Mouse (Mus musculus): ENCODE measurements around the gene Csnk1g1.

The Csnk1g1 gene

DNA sequence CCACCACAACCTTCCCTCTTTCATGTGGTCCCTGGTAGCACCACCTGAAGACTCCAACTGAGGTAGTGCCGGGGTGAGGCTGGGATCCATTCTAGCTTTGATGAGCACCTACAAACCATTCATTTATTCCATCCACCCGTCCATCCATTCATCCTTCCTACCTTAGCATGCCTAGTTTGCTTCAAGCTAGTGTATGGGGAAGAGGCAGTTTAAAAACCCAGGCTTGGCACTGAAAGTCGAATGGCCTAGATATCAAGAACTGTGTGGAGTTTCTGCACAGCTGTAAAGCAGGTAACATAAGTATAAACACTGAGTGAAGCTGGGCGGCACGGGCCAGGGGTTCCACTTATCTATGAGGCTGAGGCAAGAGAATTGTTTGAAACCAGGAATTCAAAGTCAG is 161.4 kb downstream of the Csnk1g1 start:
- DNase-seq: no peak

DNA sequence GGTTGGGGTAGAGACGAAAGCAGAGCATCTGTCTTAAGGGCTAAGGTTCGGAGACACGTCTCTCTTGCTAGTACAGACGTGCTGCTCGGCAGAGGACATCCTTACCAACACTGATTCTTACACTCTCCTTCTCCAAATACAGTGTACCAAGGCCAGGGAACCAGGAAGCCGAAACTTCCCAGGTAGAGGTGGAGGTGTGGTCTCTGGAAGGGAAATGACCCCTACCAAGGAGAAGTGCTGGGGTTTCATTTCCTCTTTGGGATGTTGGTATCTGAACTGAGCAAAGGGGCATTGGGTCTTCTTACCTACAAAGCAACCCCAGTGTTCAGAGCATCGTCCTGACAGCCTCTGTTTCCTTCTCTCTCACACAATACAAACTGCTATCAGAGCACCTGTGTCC is 164.0 kb downstream of the Csnk1g1 start:
- DNase-seq: no peak

DNA sequence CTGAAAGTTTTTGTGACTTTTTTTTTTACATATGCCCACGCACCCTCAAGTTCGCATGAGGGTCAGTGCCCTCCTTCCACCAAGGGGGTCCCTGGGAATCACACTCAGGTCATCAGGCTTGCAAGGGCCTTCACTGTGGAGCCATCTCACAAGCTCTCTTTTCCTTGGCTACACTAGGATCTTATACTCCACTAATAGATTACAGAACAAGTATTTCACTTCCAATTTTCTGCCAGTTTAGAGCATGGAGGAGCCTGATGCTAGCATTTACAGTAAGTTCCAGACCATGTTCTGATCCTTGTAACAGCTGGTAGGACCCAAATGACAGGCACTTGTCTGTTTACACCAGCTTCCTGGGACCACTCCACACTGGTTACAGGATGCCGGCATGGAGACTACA is 169.3 kb downstream of the Csnk1g1 start:
- DNase-seq: no peak

DNA sequence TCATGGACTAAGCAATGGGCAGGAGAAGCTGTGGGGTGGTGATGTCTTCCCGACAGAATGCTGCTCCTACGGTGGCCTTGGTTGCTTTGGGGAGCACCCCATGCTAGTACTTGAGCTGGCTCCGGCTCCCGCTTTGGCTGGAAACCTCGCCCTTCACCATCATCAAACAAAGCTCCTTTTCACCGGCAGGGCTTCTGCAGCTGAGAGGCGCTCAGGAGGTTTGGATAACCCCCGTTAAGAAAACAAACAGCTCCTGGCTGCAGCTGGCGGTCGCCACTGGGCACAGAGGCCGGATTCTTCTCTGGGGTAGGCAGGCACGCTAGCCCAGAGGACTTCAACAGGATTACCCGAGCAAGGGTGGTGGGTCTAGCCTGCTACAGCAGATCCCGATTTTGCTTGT is 169.8 kb downstream of the Csnk1g1 start:
- DNase-seq: no peak

DNA sequence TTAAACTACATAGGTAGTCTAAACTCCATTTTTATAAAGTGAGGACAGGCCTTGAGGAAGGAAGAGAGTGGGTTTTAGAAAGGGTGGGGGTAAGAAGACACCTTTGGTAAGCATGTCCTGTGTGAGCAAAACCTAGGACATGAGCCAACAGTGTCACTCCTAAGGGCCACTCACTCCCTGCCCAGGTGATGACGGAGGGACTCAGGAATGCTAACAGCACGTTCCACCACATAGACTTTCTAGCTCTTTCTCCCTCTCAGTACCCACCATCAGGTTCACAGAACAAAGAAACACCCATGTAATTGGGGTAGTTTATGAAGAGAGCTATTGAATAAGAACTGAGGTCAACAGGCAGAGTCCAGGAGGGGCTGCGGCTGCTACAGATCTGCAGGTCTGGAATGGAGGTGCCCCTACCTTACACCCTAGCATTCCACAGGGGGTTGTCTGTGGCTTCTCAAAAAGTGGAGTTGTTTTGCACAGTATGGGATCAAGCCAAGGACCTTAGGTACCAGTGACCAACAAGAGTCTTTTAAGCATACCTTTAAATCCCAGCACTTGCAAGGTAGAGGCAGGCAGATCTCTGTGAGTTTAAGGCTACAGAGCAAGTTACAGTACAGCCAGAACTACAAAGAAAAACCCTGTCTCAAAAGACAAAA is 172.2 kb downstream of the Csnk1g1 start:
- no peak for DNase-seq

DNA sequence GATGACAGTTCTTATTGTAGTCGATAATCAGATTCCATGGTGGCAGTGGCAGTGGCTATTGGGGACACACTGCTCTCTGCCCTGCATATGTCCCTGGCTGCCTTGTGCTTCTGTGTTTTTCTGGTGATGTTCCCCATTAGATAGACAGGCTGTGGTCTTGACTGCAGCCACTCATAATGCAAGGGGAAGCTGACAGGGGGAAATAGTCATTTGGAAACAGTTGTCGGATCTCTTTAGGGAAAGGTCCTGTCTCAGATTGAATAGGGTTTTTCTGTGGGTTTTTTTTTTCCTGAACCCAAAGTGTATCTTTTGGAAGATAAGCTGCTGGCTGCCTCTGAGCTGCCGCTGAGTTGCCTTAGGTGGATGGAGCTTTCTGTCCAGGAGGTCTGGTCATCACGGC is 173.3 kb downstream of the Csnk1g1 start:
- DNase-seq: no peak

DNA sequence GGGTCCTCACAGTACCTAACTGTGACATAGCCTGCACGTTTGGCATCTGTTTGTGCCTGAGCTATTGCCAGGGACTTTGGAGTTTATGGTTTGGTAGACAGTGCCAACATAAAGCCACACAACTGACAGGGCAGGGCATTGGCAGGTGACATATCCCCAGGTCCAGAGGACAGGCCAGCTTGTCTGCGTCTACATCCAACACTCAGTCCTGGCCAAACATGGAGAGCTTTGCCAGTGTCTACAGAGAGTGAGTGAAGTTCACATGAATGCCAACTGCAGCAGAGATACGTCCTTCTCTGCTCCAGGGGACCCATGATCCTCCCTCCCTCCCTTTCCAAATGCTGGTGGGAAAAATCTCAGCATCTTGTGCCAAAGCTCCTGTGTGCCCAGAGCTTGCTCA is 175.4 kb downstream of the Csnk1g1 start:
- no peak for DNase-seq

DNA sequence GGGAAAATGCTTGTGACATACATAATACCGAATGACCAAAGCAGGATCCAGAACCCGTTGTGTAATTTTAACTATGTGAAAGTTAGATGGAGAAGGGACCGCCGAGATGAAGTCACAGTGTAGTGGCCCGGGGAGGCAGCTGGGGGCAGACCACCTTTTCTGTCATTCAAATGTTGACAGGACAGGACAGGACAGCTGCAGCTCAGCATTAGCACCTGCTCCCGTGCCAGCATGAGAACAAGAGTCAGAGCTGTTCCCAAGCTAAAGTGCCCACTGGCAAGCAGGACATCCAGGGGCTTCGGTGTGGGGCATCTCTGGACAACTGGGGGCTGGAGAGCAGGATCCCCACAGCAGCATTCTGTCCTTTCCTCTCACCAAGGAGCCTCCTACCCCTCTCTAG is 178.3 kb downstream of the Csnk1g1 start:
- DNase-seq: no peak

DNA sequence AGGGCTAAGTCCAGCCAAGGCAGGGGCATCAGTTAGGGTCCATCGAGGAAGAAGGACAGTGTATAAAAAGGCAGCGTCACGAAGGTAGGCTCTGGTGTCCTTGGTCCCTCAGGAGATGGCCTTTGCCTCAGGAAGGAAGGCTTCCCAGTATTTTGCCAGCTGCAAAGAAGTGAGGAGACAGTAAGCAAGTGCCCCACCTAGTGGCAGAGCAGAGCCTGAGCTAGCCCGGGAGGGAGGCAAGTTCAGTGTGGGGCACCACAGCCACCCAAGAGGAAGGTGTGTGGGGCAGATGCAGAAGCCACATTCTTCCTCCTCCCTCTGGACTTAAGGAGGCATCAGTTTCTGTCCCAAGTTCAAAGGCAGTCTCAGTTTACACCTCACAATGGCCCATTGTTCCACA is 179.7 kb downstream of the Csnk1g1 start:
- DNase-seq: peak; percentile 56

DNA sequence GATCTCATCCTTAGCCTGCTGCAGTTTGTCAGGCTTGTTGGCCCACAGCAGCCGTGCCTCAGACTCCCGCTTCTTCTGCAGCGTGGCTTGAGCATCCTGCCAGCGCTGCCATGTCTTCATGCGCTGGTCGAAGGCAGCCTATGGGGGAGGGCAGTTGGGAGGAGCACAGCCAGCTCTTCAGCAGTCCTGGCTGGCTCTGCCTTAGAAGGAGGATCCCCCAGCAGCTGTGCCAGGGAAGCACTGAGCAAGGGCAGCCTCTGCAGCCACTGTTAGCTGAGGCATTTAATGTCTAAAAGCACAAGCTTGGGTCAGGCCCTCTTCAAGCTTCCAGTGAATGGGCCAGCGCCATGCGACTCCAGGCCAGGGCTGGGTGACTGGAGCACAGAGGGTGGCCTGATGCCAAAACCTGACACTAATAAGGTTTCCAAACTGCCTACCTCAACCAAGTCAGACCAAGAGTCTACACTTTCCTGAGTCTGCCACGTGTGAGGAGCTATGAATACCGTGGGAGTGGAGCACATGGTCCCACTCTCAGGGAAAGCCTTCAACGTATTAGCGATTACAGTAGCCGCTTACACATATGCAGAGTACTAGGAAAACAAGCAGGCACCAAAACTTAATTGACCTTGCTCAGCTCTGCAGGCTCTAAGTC is 182.0 kb downstream of the Csnk1g1 start:
- DNase-seq: no peak

DNA sequence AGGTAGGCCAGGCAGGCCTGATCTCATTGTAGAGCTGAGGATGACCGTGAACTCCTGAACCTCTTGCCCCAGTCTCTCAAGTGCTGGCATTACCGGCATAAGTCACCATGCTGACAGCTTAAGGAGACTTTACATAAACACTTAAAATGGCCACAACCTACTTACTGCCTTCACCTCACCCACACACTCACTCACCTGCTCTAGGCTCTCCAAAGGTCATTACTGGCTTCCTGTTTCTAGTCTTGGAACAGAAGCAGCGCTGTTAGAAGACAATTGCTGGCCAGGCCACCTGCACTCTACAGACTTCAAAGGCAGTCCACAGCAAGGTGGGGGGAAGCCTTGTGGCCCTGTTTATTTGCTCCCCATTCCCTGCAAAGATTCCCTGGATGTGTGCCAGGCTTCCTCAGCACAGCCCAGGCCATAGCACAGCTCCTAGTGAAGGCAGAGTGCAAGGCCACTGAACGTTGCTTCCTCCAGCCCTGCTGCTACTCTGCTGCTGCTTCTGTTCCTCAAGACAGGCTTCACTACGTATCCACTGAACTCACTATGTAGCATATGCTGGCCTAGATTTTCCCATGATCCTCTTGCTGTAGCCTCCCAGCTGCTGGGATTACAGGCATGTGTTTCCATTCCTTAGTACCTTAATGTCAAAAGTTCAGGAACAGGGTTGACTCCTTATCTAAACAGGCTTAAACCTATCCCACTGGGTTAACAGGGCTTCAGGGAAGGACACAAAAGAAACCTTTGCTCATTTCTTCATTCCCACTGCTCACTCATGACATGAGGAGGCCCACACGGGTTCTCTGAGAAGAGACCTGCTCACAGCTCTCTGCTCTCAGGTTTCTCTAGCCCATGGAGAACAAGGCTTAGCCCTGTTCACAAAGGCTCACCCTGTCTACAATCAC is 182.9 kb downstream of the Csnk1g1 start:
- DNase-seq: no peak

DNA sequence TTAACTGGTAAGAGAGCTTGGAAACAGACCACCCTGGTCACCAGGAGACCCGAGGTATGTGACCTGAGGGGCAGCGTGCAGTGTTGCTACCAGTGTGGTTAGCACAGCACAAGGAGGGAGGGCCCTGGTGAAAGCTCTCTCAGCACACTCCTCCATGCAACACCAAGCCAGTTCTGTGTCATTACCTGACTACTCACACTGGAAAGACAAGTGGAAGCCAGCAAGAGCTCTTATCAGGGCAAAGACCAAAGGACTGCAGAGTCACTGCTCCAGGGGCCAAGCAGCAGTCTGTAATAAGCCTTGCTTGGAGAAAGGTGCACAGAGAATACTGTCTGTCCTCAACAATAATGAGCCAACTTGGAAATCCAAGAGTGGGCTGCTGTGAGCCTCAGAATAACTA is 183.9 kb downstream of the Csnk1g1 start:
- no peak for DNase-seq

Measured in kidney, adult 18-20 months (tissue).